Mouse (Mus musculus) liver, adult 2 months (tissue): ENCODE results near the gene Phf7.

Experiments used
- CTCF ChIP-seq: fragments of 200-500 bp; IDR thresholded peaks from 2 replicates; pipeline ENCODE4 v1.5.1; 2011; ENCODE audit warnings: low read depth, low read length, control low read depth
- POLR2A ChIP-seq: fragments of 200-500 bp; IDR thresholded peaks from 2 replicates; pipeline ENCODE4 v1.6.1; 2011; ENCODE audit warnings: low read length, control low read depth; ENCODE audit not compliant: insufficient read depth; ENCODE audit errors: extremely low read depth

DNA sequence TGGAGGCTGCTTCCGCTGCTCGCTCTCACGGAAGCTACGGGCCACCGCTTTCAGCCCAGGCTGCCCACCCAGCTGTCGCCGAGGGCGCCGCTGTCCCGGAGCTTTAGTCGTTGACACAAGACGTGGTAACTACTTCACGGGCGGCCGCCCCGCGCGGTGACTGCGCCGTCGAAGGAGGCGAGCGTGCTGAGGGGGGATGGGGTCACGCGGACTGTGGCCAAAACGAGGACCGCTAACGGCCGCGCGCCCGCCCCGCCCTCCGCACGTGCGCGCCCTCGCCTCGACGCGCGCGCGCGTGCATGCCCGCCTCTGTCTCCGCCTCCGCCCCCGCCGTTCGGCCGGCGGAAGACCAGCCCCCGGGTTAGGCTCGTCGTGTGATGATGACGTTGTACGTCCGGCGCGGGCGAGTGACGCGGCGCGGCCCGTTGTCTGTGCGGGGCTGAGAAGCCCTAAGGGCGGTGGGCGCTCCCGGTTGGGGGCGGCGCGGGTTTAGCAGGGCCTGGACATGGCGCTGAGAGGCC is at the start of gene Phf7, which contains the start of gene Bap1:
- TF ChIP-seq CTCF, result no peak
- TF ChIP-seq POLR2A, result peak; percentile 37
